Mouse (Mus musculus) CH12.LX (cell line): ENCODE results near the gene Ankrd36. TPM values are rescaled to one million over a fixed set of nuclear protein-coding genes. Genes with fewer than 3 reads are reported as not detected.

Experiments used
- DNase-seq: peaks from one replicate; pipeline ENCODE4 v3.0.0-alpha.2; 2013; ENCODE audit errors: extremely low read depth
- H3K27ac ChIP-seq: 2 replicates; pipeline ENCODE4 v1.5.1; 2012; ENCODE audit warnings: low read depth, mild to moderate bottlenecking, control low read depth, moderate library complexity; ENCODE audit not compliant: insufficient read depth
- H3K27me3 ChIP-seq: replicated peaks from 2 replicates; pipeline ENCODE3; 2012; ENCODE audit warnings: inconsistent platforms
- H3K36me3 ChIP-seq, 2 experiments: replicated peaks in 1 of 2; 2 replicates each; pipeline versions ENCODE3 to v1.6.1; 2012; ENCODE audit warnings: inconsistent platforms in 1 of 2, low read length in 1 of 2, mild to moderate bottlenecking in 1 of 2, mixed read lengths in 1 of 2, moderate library complexity in 1 of 2; ENCODE audit not compliant: control insufficient read depth in 1 of 2, insufficient read depth in 1 of 2
- H3K4me1 ChIP-seq, 2 experiments: 2 replicates each; pipeline ENCODE4 v1.6.1; 2012; ENCODE audit warnings: inconsistent platforms in 1 of 2, moderate library complexity in 1 of 2; ENCODE audit not compliant: insufficient read depth in 2 of 2, control insufficient read depth in 1 of 2
- H3K4me2 ChIP-seq: 2 replicates; pipeline ENCODE4 v1.6.1; 2012; ENCODE audit warnings: low read depth, mild to moderate bottlenecking, control low read depth; ENCODE audit not compliant: poor library complexity, insufficient read depth, severe bottlenecking
- H3K4me3 ChIP-seq, 3 experiments: fragments of 150-350 bp in 1 of 3; sonication (generic) in 1 of 3; replicated peaks in 1 of 3; 2 replicates each; pipeline versions ENCODE3 to v1.5.1; 2011 to 2012; ENCODE audit warnings: low read depth in 2 of 3, low read length in 2 of 3, mild to moderate bottlenecking in 2 of 3, moderate library complexity in 2 of 3, control low read depth in 1 of 3, improper control_type of control experiment in 1 of 3, inconsistent platforms in 1 of 3, mixed read lengths in 1 of 3; ENCODE audit not compliant: poor library complexity in 1 of 3
- H3K79me2 ChIP-seq: replicated peaks from 2 replicates; pipeline ENCODE4 v1.6.1; 2012; ENCODE audit warnings: mild to moderate bottlenecking, moderate library complexity; ENCODE audit not compliant: control insufficient read depth, poor library complexity, insufficient read depth, severe bottlenecking; ENCODE audit errors: extremely low read depth
- H3K9ac ChIP-seq: 2 replicates; pipeline ENCODE4 v1.6.1; 2012; ENCODE audit warnings: low read depth, mild to moderate bottlenecking, control low read depth, moderate library complexity; ENCODE audit not compliant: insufficient read depth
- H3K9me3 ChIP-seq: replicated peaks from 2 replicates; pipeline ENCODE3; 2012; ENCODE audit warnings: low read length, inconsistent platforms, mixed read lengths
- BHLHE40 ChIP-seq: IDR thresholded peaks from 2 replicates; pipeline ENCODE4 v1.6.1; 2011; ENCODE audit warnings: mild to moderate bottlenecking, low read depth, low read length, improper control_type of control experiment
- CHD2 ChIP-seq: IDR thresholded peaks from 2 replicates; pipeline ENCODE4 v1.6.1; 2011; ENCODE audit warnings: low read length, improper control_type of control experiment
- CTCF ChIP-seq, 2 experiments: IDR thresholded peaks in 1 of 2; conservative IDR thresholded peaks in 1 of 2; 2 replicates each; pipeline ENCODE4 v1.5.1; 2011 to 2012; ENCODE audit warnings: low read depth in 2 of 2, low read length in 2 of 2, improper control_type of control experiment in 1 of 2, inconsistent platforms in 1 of 2, mild to moderate bottlenecking in 1 of 2, moderate library complexity in 1 of 2
- E2F4 ChIP-seq: IDR thresholded peaks from 2 replicates; pipeline ENCODE4 v1.6.1; 2011; ENCODE audit warnings: low read depth, low read length, improper control_type of control experiment; ENCODE audit not compliant: insufficient replicate concordance
- ELF1 ChIP-seq: IDR thresholded peaks from 2 replicates; pipeline ENCODE4 v1.6.1; 2014; ENCODE audit warnings: low read depth, mild to moderate bottlenecking, inconsistent platforms, low read length, improper control_type of control experiment
- ETS1 ChIP-seq: conservative IDR thresholded peaks from 2 replicates; pipeline ENCODE4 v1.6.1; 2012; ENCODE audit warnings: low read depth, mild to moderate bottlenecking, inconsistent platforms, low read length, improper control_type of control experiment, moderate library complexity
- GABPA ChIP-seq: IDR thresholded peaks from 2 replicates; pipeline ENCODE4 v1.6.1; 2012; ENCODE audit warnings: low read depth, low read length, improper control_type of control experiment, inconsistent platforms; ENCODE audit not compliant: insufficient replicate concordance
- HCFC1 ChIP-seq: IDR thresholded peaks from 2 replicates; pipeline ENCODE4 v1.6.1; 2012; ENCODE audit warnings: low read depth, mild to moderate bottlenecking, inconsistent platforms, low read length, improper control_type of control experiment
- JUND ChIP-seq: conservative IDR thresholded peaks from 2 replicates; pipeline ENCODE4 v1.6.1; 2011; ENCODE audit warnings: low read depth, low read length, improper control_type of control experiment
- MAX ChIP-seq: IDR thresholded peaks from 2 replicates; pipeline ENCODE4 v1.6.1; 2011; ENCODE audit warnings: low read length, improper control_type of control experiment
- MAZ ChIP-seq: IDR thresholded peaks from 2 replicates; pipeline ENCODE4 v1.6.1; 2012; ENCODE audit warnings: low read depth, mild to moderate bottlenecking, inconsistent platforms, low read length, improper control_type of control experiment, moderate library complexity
- MEF2A ChIP-seq: IDR thresholded peaks from 2 replicates; pipeline ENCODE4 v1.6.1; 2014; ENCODE audit warnings: low read depth, mild to moderate bottlenecking, inconsistent platforms, low read length, improper control_type of control experiment, borderline replicate concordance
- MXI1 ChIP-seq: IDR thresholded peaks from 2 replicates; pipeline ENCODE4 v1.6.1; 2011; ENCODE audit warnings: mild to moderate bottlenecking, low read depth, low read length, improper control_type of control experiment
- MYC ChIP-seq: IDR thresholded peaks from 2 replicates; pipeline ENCODE4 v1.6.1; 2011; ENCODE audit warnings: low read depth, mild to moderate bottlenecking, improper control_type of control experiment, low read length
- NRF1 ChIP-seq: IDR thresholded peaks from 2 replicates; pipeline ENCODE4 v1.6.1; 2014; ENCODE audit warnings: low read depth, mild to moderate bottlenecking, inconsistent platforms, low read length, improper control_type of control experiment, moderate library complexity
- PAX5 ChIP-seq: IDR thresholded peaks from 2 replicates; pipeline ENCODE4 v1.6.1; 2012; ENCODE audit warnings: low read length, inconsistent platforms, mixed read lengths
- POLR2A ChIP-seq: IDR thresholded peaks from 2 replicates; pipeline ENCODE4 v1.6.1; 2011; ENCODE audit warnings: low read depth, mild to moderate bottlenecking, improper control_type of control experiment, low read length
- RAD21 ChIP-seq: IDR thresholded peaks from 2 replicates; pipeline ENCODE4 v1.6.1; 2011; ENCODE audit warnings: low read depth, mild to moderate bottlenecking, low read length, improper control_type of control experiment, moderate library complexity
- RCOR1 ChIP-seq: conservative IDR thresholded peaks from 2 replicates; pipeline ENCODE4 v1.6.1; 2012; ENCODE audit warnings: low read depth, mild to moderate bottlenecking, inconsistent platforms, low read length, improper control_type of control experiment
- SMC3 ChIP-seq: IDR thresholded peaks from 2 replicates; pipeline ENCODE4 v1.6.1; 2011; ENCODE audit warnings: low read depth, low read length, improper control_type of control experiment
- TBP ChIP-seq: conservative IDR thresholded peaks from 2 replicates; pipeline ENCODE4 v1.6.1; 2011; ENCODE audit warnings: low read depth, low read length, improper control_type of control experiment
- ZC3H11A ChIP-seq: IDR thresholded peaks from 2 replicates; pipeline ENCODE4 v1.6.1; 2012; ENCODE audit warnings: low read depth, mild to moderate bottlenecking, inconsistent platforms, low read length, improper control_type of control experiment
- ZKSCAN1 ChIP-seq: IDR thresholded peaks from 2 replicates; pipeline ENCODE4 v1.6.1; 2012; ENCODE audit warnings: low read depth, inconsistent platforms, low read length, improper control_type of control experiment, borderline replicate concordance
- ZMIZ1 ChIP-seq: IDR thresholded peaks from 2 replicates; pipeline ENCODE4 v1.6.1; 2012; ENCODE audit warnings: low read depth, mild to moderate bottlenecking, inconsistent platforms, low read length, improper control_type of control experiment
- dilution Hi-C: fragments of 300-500 bp; cut with MboI; formaldehyde crosslinking; loops from 2 replicates; pipeline ENCODE4 v1.14.3; 2020; ENCODE audit warnings: low sequenced_read_pairs; ENCODE audit not compliant: extremely low pct_unique_long_range_greater_than_20kb, extremely low pct_ligation_motif_present
- in situ Hi-C: fragments of 300-500 bp; cut with MboI; formaldehyde crosslinking; loops from 3 replicates; pipeline ENCODE4 v1.14.3; 2019; ENCODE audit warnings: low sequenced_read_pairs, low pct_ligation_motif_present, low pct_unique_long_range_greater_than_20kb, mixed read lengths
- polyA plus RNA-seq: library from polyadenylated mRNA; unstranded; fragments of >175 nt; gene quantifications from 2 replicates; pipeline ENCODE4 v1.2.1, GENCODE M21; 2012; ENCODE audit warnings: low read depth; ENCODE audit not compliant: insufficient read length
- total RNA-seq, 2 experiments: library from RNA; depleted of rRNA; stranded (reverse); fragments of 300-350 nt in 1 of 2; fragments of >200 nt in 1 of 2; gene quantifications; 2 replicates each; pipeline ENCODE4 v1.2.3; 2012 to 2014

Ankrd36 gene
- total and polyA plus RNA-seq, 3 experiments = not detected

GRCm38 (mm10) chr11:5643085-5643484 is 73.6 kb downstream of the Ankrd36 start:
- dilution Hi-C loops = no loop called here
- Histone ChIP-seq H3K4me3 (no peak overlapping the region), H3K9ac (no peak overlapping the region), H3K79me2 (no peaks in the 10 kb centered on the region), H3K27me3 (no peaks in the 10 kb centered on the region), H3K36me3 (no peaks in the 10 kb centered on the region), H3K4me2 (no peak overlapping the region), H3K9me3 (no peaks in the 10 kb centered on the region), H3K27ac (no peak overlapping the region), H3K4me1 (no peaks in the 10 kb centered on the region)
- TF ChIP-seq POLR2A = no peak
- TF ChIP-seq HCFC1 = no peak
- no peak for TF ChIP-seq PAX5
- no peak for TF ChIP-seq ZKSCAN1
- no peak for TF ChIP-seq RCOR1
- peak; percentile 48; the same call in 1 of the 2 replicates for TF ChIP-seq MYC
- TF ChIP-seq JUND = no peak
- no peak for TF ChIP-seq MXI1
- TF ChIP-seq BHLHE40 = no peak
- TF ChIP-seq SMC3 = no peak
- no peak for TF ChIP-seq TBP
- TF ChIP-seq ETS1 = no peak
- TF ChIP-seq MAX = 0 out of 2 replicates have a peak, but pooled peaks have one; percentile 21
- TF ChIP-seq NRF1 = no peak
- TF ChIP-seq CTCF (conservative IDR thresholded peaks at IDR 0.05 in 1 of 2, IDR thresholded peaks at IDR 0.05 in 1 of 2; ENCODE audit: low read depth in 2 of 2, low read length in 2 of 2) = peak in 1 of 2 experiments; percentile 22; a peak in 1 of 4 replicates
- no peak for TF ChIP-seq CHD2
- peak; percentile 13 for DNase-seq
- in situ Hi-C loops = no loop called here

GRCm38 (mm10) chr11:5650321-5650720 is 80.8 kb downstream of the Ankrd36 start:
- no peaks in the 10 kb centered on the region for H3K36me3 ChIP-seq
- TF ChIP-seq E2F4 (no peak), MEF2A (no peak; the same call in 1 of the 2 replicates), SMC3 (peak; percentile 66), PAX5 (no peak), CTCF (conservative IDR thresholded peaks at IDR 0.05 in 1 of 2, IDR thresholded peaks at IDR 0.05 in 1 of 2; ENCODE audit: low read depth in 2 of 2, low read length in 2 of 2) (peak; percentile 39 to 74), ZMIZ1 (no peak), MAZ (no peak), ZC3H11A (peak; percentile 40), RCOR1 (no peak), BHLHE40 (no peak), ZKSCAN1 (no peak), RAD21 (peak; percentile 66), MXI1 (no peak), ELF1 (no peak), MYC (peak; percentile 76), NRF1 (no peak), MAX (no peak), GABPA (no peak)
- no peaks in the 10 kb centered on the region for H3K4me1 ChIP-seq
- DNase-seq = peak; percentile 39
- H3K27me3 ChIP-seq = no peaks in the 10 kb centered on the region
- H3K4me2 ChIP-seq = no peak overlapping the region
- H3K4me3 ChIP-seq = no peak overlapping the region
- H3K27ac ChIP-seq = no peak overlapping the region
- H3K79me2 ChIP-seq = no peaks in the 10 kb centered on the region
- dilution Hi-C loops (no loop called here), in situ Hi-C loops (no loop called here)
- H3K9me3 ChIP-seq = no peaks in the 10 kb centered on the region
- no peak overlapping the region for H3K9ac ChIP-seq
